Mouse (Mus musculus) MEL (cell line): ENCODE results near the gene Tmem175. TPM values are rescaled to one million over a fixed set of nuclear protein-coding genes. Genes with fewer than 3 reads are reported as not detected.

Experiments used
- DNase-seq: peaks from one replicate; pipeline ENCODE4 v3.0.0; 2011; ENCODE audit warnings: low read depth, low spot score
- H3K27ac ChIP-seq: 2 replicates; pipeline ENCODE4 v1.5.1; 2012; ENCODE audit warnings: low read depth, mild to moderate bottlenecking, control low read depth, low read length, moderate library complexity; ENCODE audit not compliant: control insufficient read depth
- H3K27me3 ChIP-seq, 2 experiments: fragments of 150-350 bp in 1 of 2; sonication (generic) in 1 of 2; 2 replicates each; pipeline ENCODE4 v1.6.1; 2012; ENCODE audit warnings: low read length in 2 of 2, mild to moderate bottlenecking in 2 of 2, improper control_type of control experiment in 1 of 2, moderate library complexity in 1 of 2; ENCODE audit not compliant: insufficient read depth in 2 of 2, control insufficient read depth in 1 of 2
- H3K36me3 ChIP-seq, 2 experiments: 2 replicates each; pipeline ENCODE4 v1.6.1; 2012 to 2014; ENCODE audit warnings: low read length in 2 of 2, improper control_type of control experiment in 1 of 2, inconsistent platforms in 1 of 2, mild to moderate bottlenecking in 1 of 2; ENCODE audit not compliant: insufficient read depth in 2 of 2, control insufficient read depth in 1 of 2
- H3K4me1 ChIP-seq, 2 experiments: fragments of 150-350 bp in 1 of 2; sonication (generic) in 1 of 2; 2 replicates each; pipeline ENCODE4 v1.6.1; 2012; ENCODE audit warnings: low read length in 2 of 2, improper control_type of control experiment in 1 of 2, mild to moderate bottlenecking in 1 of 2; ENCODE audit not compliant: insufficient read depth in 2 of 2, control insufficient read depth in 1 of 2
- H3K4me3 ChIP-seq, 2 experiments: fragments of 150-350 bp in 1 of 2; sonication (generic) in 1 of 2; 2 replicates each; pipeline ENCODE4 v1.5.1; 2012; ENCODE audit warnings: low read depth in 2 of 2, low read length in 2 of 2, mild to moderate bottlenecking in 2 of 2, moderate library complexity in 2 of 2, control low read depth in 1 of 2, improper control_type of control experiment in 1 of 2; ENCODE audit not compliant: control insufficient read depth in 1 of 2, insufficient read depth in 1 of 2
- H3K79me2 ChIP-seq: 2 replicates; pipeline ENCODE4 v1.6.1; 2012; ENCODE audit warnings: mild to moderate bottlenecking, low read length, moderate library complexity; ENCODE audit not compliant: control insufficient read depth, poor library complexity, insufficient read depth
- H3K9ac ChIP-seq: 2 replicates; pipeline ENCODE4 v1.6.1; 2012; ENCODE audit warnings: low read depth, mild to moderate bottlenecking, control low read depth, low read length, moderate library complexity; ENCODE audit not compliant: control insufficient read depth, poor library complexity, severe bottlenecking
- H3K9me3 ChIP-seq: fragments of 150-350 bp; sonication (generic); replicated peaks from 2 replicates; pipeline ENCODE4 v1.6.1; 2012; ENCODE audit warnings: mild to moderate bottlenecking, low read length, improper control_type of control experiment, moderate library complexity; ENCODE audit not compliant: insufficient read depth
- BHLHE40 ChIP-seq: IDR thresholded peaks from 2 replicates; pipeline ENCODE4 v1.6.1; 2012; ENCODE audit warnings: low read depth, mild to moderate bottlenecking, inconsistent platforms, low read length, improper control_type of control experiment, borderline replicate concordance
- CHD2 ChIP-seq: IDR thresholded peaks from 2 replicates; pipeline ENCODE4 v1.6.1; 2011; ENCODE audit warnings: low read length, improper control_type of control experiment
- E2F4 ChIP-seq: IDR thresholded peaks from 2 replicates; pipeline ENCODE4 v1.6.1; 2011; ENCODE audit warnings: low read depth, low read length, improper control_type of control experiment, borderline replicate concordance
- ELF1 ChIP-seq: IDR thresholded peaks from 2 replicates; pipeline ENCODE4 v1.6.1; 2014; ENCODE audit warnings: low read depth, mild to moderate bottlenecking, inconsistent platforms, low read length, improper control_type of control experiment, moderate library complexity
- GABPA ChIP-seq: IDR thresholded peaks from 2 replicates; pipeline ENCODE4 v1.6.1; 2012; ENCODE audit warnings: low read depth, mild to moderate bottlenecking, inconsistent platforms, low read length, improper control_type of control experiment, moderate library complexity
- GATA1 ChIP-seq: IDR thresholded peaks from 2 replicates; pipeline ENCODE4 v1.6.1; 2011; ENCODE audit warnings: low read depth, low read length, improper control_type of control experiment
- JUND ChIP-seq: IDR thresholded peaks from 2 replicates; pipeline ENCODE4 v1.6.1; 2011; ENCODE audit warnings: low read depth, mild to moderate bottlenecking, improper control_type of control experiment, low read length
- MAX ChIP-seq: IDR thresholded peaks from 2 replicates; pipeline ENCODE4 v1.6.1; 2011; ENCODE audit warnings: low read length, improper control_type of control experiment
- MXI1 ChIP-seq: IDR thresholded peaks from 2 replicates; pipeline ENCODE4 v1.6.1; 2011; ENCODE audit warnings: mild to moderate bottlenecking, low read depth, low read length, improper control_type of control experiment
- MYC ChIP-seq: IDR thresholded peaks from 2 replicates; pipeline ENCODE4 v1.6.1; 2011; ENCODE audit warnings: low read depth, mild to moderate bottlenecking, low read length, improper control_type of control experiment, moderate library complexity
- NELFE ChIP-seq: IDR thresholded peaks from 2 replicates; pipeline ENCODE4 v1.6.1; 2011; ENCODE audit warnings: low read depth, low read length, improper control_type of control experiment
- POLR2A ChIP-seq, 2 experiments: IDR thresholded peaks; 2 replicates each; pipeline ENCODE4 v1.6.1; 2011 to 2012; ENCODE audit warnings: low read length in 2 of 2, mild to moderate bottlenecking in 2 of 2, control low read depth in 1 of 2, improper control_type of control experiment in 1 of 2, low read depth in 1 of 2, moderate library complexity in 1 of 2; ENCODE audit not compliant: control insufficient read depth in 1 of 2, insufficient read depth in 1 of 2, poor library complexity in 1 of 2
- POLR2AphosphoS2 ChIP-seq: IDR thresholded peaks from 2 replicates; pipeline ENCODE4 v1.6.1; 2011; ENCODE audit warnings: low read length, improper control_type of control experiment
- POLR2AphosphoS5 ChIP-seq: IDR thresholded peaks from 2 replicates; pipeline ENCODE4 v1.6.1; 2012; ENCODE audit warnings: low read depth, borderline replicate concordance, mild to moderate bottlenecking, inconsistent platforms, low read length, moderate library complexity, mixed read lengths
- RCOR1 ChIP-seq: IDR thresholded peaks from 2 replicates; pipeline ENCODE4 v1.6.1; 2012; ENCODE audit warnings: low read depth, mild to moderate bottlenecking, inconsistent platforms, low read length, improper control_type of control experiment
- SIN3A ChIP-seq: IDR thresholded peaks from 2 replicates; pipeline ENCODE4 v1.6.1; 2012; ENCODE audit warnings: low read length, improper control_type of control experiment, inconsistent platforms
- SMC3 ChIP-seq: IDR thresholded peaks from 2 replicates; pipeline ENCODE4 v1.6.1; 2011; ENCODE audit warnings: low read depth, low read length, improper control_type of control experiment
- TAL1 ChIP-seq: IDR thresholded peaks from 2 replicates; pipeline ENCODE4 v1.6.1; 2012; ENCODE audit warnings: mild to moderate bottlenecking, inconsistent platforms, low read length, moderate library complexity, mixed read lengths
- TBP ChIP-seq: IDR thresholded peaks from 2 replicates; pipeline ENCODE4 v1.8.0; 2011; ENCODE audit warnings: low read depth, low read length, improper control_type of control experiment
- TCF12 ChIP-seq: IDR thresholded peaks from 2 replicates; pipeline ENCODE4 v1.6.1; 2014; ENCODE audit warnings: low read depth, mild to moderate bottlenecking, inconsistent platforms, low read length, improper control_type of control experiment, moderate library complexity
- USF1 ChIP-seq: IDR thresholded peaks from 2 replicates; pipeline ENCODE4 v1.6.1; 2014; ENCODE audit warnings: low read depth, mild to moderate bottlenecking, inconsistent platforms, low read length, improper control_type of control experiment, moderate library complexity
- USF2 ChIP-seq, 2 experiments: IDR thresholded peaks; 2 replicates each; pipeline ENCODE4 v1.6.1; 2011 to 2012; ENCODE audit warnings: improper control_type of control experiment in 2 of 2, low read length in 2 of 2, borderline replicate concordance in 1 of 2, inconsistent platforms in 1 of 2, low read depth in 1 of 2, mild to moderate bottlenecking in 1 of 2; ENCODE audit not compliant: insufficient read depth in 1 of 2
- ZC3H11A ChIP-seq: IDR thresholded peaks from 2 replicates; pipeline ENCODE4 v1.6.1; 2012; ENCODE audit warnings: low read depth, mild to moderate bottlenecking, inconsistent platforms, low read length, improper control_type of control experiment
- ZKSCAN1 ChIP-seq: IDR thresholded peaks from 2 replicates; pipeline ENCODE4 v1.6.1; 2012; ENCODE audit warnings: low read depth, mild to moderate bottlenecking, inconsistent platforms, low read length, improper control_type of control experiment, moderate library complexity
- ZMIZ1 ChIP-seq: IDR thresholded peaks from 2 replicates; pipeline ENCODE4 v1.6.1; 2012; ENCODE audit warnings: low read depth, mild to moderate bottlenecking, inconsistent platforms, low read length, improper control_type of control experiment, moderate library complexity
- ZNF384 ChIP-seq: IDR thresholded peaks from 2 replicates; pipeline ENCODE4 v1.6.1; 2012; ENCODE audit warnings: low read depth, mild to moderate bottlenecking, inconsistent platforms, low read length, improper control_type of control experiment
- polyA plus RNA-seq, 2 experiments: library from polyadenylated mRNA; stranded (reverse) in 1 of 2; unstranded in 1 of 2; fragments of >175 nt in 1 of 2; fragments of >200 nt in 1 of 2; gene quantifications; 2 replicates each; pipeline versions ENCODE4 v1.2.1 to v1.2.4; 2012; ENCODE audit warnings: low replicate concordance in 2 of 2, low read depth in 1 of 2; ENCODE audit not compliant: insufficient read length in 2 of 2, insufficient read depth in 1 of 2, missing spikeins in 1 of 2
- total RNA-seq: library from RNA; depleted of rRNA; stranded (reverse); fragments of 300-350 nt; gene quantifications from 2 replicates; pipeline ENCODE4 v1.2.3, GENCODE M21; 2012

The Tmem175 gene
- total and polyA plus RNA-seq, 3 experiments = 19.3 to 39.2 TPM; not detected in 1

DNA sequence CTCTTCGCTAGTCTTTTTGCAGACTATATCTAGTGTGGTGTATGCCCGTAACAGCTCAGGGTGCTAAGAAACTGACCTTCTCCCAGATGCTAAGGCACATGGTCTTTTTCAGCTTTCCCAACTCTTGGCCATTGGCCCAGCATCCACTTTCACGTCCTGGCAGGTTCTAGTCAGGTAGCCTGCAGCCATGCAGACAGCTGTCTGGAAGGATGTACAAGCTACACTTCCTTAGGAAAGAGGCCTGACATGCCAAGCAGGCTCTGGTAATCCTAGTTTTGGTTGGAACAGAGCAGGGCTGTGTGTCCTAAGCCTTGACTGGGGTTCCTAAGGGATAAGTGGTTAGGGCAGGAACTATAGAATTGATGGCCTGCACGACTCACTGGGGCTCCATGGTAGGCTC is 33.2 kb downstream of the Tmem175 start:
- H3K9me3 ChIP-seq = no peaks in the 10 kb centered on the region
- no peak overlapping the region for H3K4me3 ChIP-seq
- DNase-seq = no peak
- H3K27ac ChIP-seq = no peak overlapping the region
- peaks cover 13 to 24% of the 10 kb centered on the region in 2 experiments for H3K4me1 ChIP-seq
- no peak overlapping the region for H3K9ac ChIP-seq
- no peaks in the 10 kb centered on the region for H3K27me3 ChIP-seq
- peaks cover 13% of the 10 kb centered on the region for H3K79me2 ChIP-seq
- no peak for TF ChIP-seq TCF12
- H3K36me3 ChIP-seq = peaks cover 0 to 10% of the 10 kb centered on the region in 2 experiments; a peak in 2 of 4 replicates

GRCm38 (mm10) chr5:108665066-108665465 is 35.5 kb downstream of the Tmem175 start:
- DNase-seq = no peak
- Histone ChIP-seq H3K9ac (no peak overlapping the region), H3K27ac (no peak overlapping the region)
- no peak for TF ChIP-seq ZMIZ1
- TF ChIP-seq USF1 = no peak
- no peak for TF ChIP-seq POLR2A (IDR thresholded peaks at IDR 0.05; ENCODE audit: control insufficient read depth in 1 of 2, insufficient read depth in 1 of 2, low read depth in 1 of 2, low read length in 2 of 2, poor library complexity in 1 of 2)
- no peak for TF ChIP-seq GATA1
- TF ChIP-seq TAL1 = no peak
- TF ChIP-seq POLR2AphosphoS5 = no peak
- no peak for TF ChIP-seq BHLHE40
- no peak for TF ChIP-seq JUND
- TF ChIP-seq GABPA = no peak
- TF ChIP-seq, all 39 proteins: peak for 0
- Histone ChIP-seq H3K4me1 (peaks cover 18 to 22% of the 10 kb centered on the region in 2 experiments), H3K9me3 (no peaks in the 10 kb centered on the region), H3K27me3 (no peaks in the 10 kb centered on the region), H3K79me2 (peaks cover 10% of the 10 kb centered on the region), H3K4me3 (no peak overlapping the region), H3K36me3 (peaks cover 0 to 9% of the 10 kb centered on the region in 2 experiments; a peak in 2 of 4 replicates)

DNA sequence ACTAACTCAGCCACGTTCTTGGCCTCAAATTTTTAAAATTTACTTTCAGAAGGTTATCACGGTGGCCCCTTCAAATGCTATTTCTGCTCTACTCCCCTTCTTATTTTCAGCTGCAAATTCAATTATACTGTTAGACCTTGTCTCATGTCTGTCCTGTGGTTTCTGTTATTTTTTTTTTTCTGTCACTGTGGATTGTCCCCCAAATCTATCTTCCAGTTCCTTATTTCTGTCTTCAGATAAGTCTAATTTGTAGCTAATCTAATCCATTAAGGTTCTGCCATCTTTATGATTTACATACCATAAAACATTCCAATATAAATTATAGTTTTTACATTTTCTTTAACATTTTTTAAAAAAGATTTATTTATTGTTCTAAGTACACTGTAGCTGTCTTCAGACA is 37.8 kb downstream of the Tmem175 start:
- Histone ChIP-seq H3K4me1 (peaks cover 15 to 22% of the 10 kb centered on the region in 2 experiments), H3K9me3 (no peaks in the 10 kb centered on the region), H3K36me3 (peaks cover 0 to 13% of the 10 kb centered on the region in 2 experiments; a peak in 2 of 4 replicates), H3K9ac (0 out of 2 replicates have a peak overlapping the region, but pooled peaks have one; percentile 14), H3K79me2 (peaks cover 6% of the 10 kb centered on the region), H3K4me3 (peak overlapping the region in 1 of 2 experiments; percentile 10; a peak in 1 of 4 replicates), H3K27ac (peak overlapping the region; percentile 29; the same call in 1 of the 2 replicates), H3K27me3 (no peaks in the 10 kb centered on the region)
- DNase-seq = peak; percentile 38
- TF ChIP-seq TBP (no peak), GABPA (no peak), POLR2AphosphoS2 (no peak), E2F4 (no peak), CHD2 (no peak), MXI1 (no peak), MYC (no peak), ZC3H11A (no peak), RCOR1 (peak; percentile 70; the same call in 1 of the 2 replicates), ZNF384 (peak; percentile 91), MAX (0 out of 2 replicates have a peak, but pooled peaks have one; percentile 13), SIN3A (peak; percentile 49; the same call in 1 of the 2 replicates), ELF1 (no peak), USF2 (IDR thresholded peaks at IDR 0.05; ENCODE audit: borderline replicate concordance in 1 of 2, insufficient read depth in 1 of 2, low read depth in 1 of 2, low read length in 2 of 2) (0 out of 4 replicates have a peak, but pooled peaks of 1 of the 2 experiments have one; percentile 2), USF1 (no peak), JUND (no peak), NELFE (no peak), TAL1 (no peak), SMC3 (no peak), ZKSCAN1 (no peak)
